Mouse (Mus musculus): ENCODE measurements around the gene Gm11627. TPM values are rescaled to one million over a fixed set of nuclear protein-coding genes. Genes with fewer than 3 reads are reported as not detected.

The Gm11627 gene
- polyA plus RNA-seq, 1 experiment from 2014 or later, result 2.4 TPM

GRCm38 (mm10) chr11:102531425-102531824, 47.8 kb downstream of the Gm11627 start:
- Histone ChIP-seq H3K4me3 (ENCODE audit: low read depth, low read length) (no peak overlapping the region), H3K9me3 (replicated peaks; ENCODE audit: control insufficient read depth, low read length, poor library complexity, severe bottlenecking) (no peaks in the 10 kb centered on the region), H3K9ac (ENCODE audit: low read depth, low read length) (no peak overlapping the region), H3K36me3 (ENCODE audit: control insufficient read depth, insufficient read depth, low read length) (no peaks in the 10 kb centered on the region), H3K4me2 (ENCODE audit: low read length) (no peak overlapping the region), H3K27me3 (ENCODE audit: control insufficient read depth, insufficient read depth, low read depth, low read length) (no peaks in the 10 kb centered on the region), H3K4me1 (ENCODE audit: control insufficient read depth, insufficient read depth, low read length) (peaks cover 6% of the 10 kb centered on the region; the same call in 1 of the 2 replicates), H3K27ac (ENCODE audit: low read length) (no peak overlapping the region)
- no peak for ATAC-seq
- WGBS, result 58% methylated on average over 5 of the region's 5 CpGs

Other genes with a start within 250 kb of the Gm11627 start
- 2.3 and 3.5 TPM in 2 replicates for gene Slc4a1, start 213.3 kb downstream of the Gm11627 start, polyA plus RNA-seq (2015; fragmentation: Nextera tagmentation; extraction: Ambion mirVana)
- gene Rundc3a, start 186.1 kb downstream of the Gm11627 start, polyA plus RNA-seq (2015; fragmentation: Nextera tagmentation; extraction: Ambion mirVana), result 151 and 155 TPM in 2 replicates
- 144 and 150 TPM in 2 replicates for gene Slc25a39, start 171.5 kb downstream of the Gm11627 start, polyA plus RNA-seq (2015; fragmentation: Nextera tagmentation; extraction: Ambion mirVana)
- 65.2 and 75.8 TPM in 2 replicates for gene Grn, start 149.1 kb downstream of the Gm11627 start, polyA plus RNA-seq (2015; fragmentation: Nextera tagmentation; extraction: Ambion mirVana)
- 18.1 and 20.5 TPM in 2 replicates for gene Fam171a2, start 131.8 kb downstream of the Gm11627 start, polyA plus RNA-seq (2015; fragmentation: Nextera tagmentation; extraction: Ambion mirVana)
- gene Itga2b, start 109.3 kb downstream of the Gm11627 start, polyA plus RNA-seq (2015; fragmentation: Nextera tagmentation; extraction: Ambion mirVana), result 8.3 and 11.6 TPM in 2 replicates
- 64.1 and 64.5 TPM in 2 replicates for gene Gpatch8, start 23.1 kb downstream of the Gm11627 start, polyA plus RNA-seq (2015; fragmentation: Nextera tagmentation; extraction: Ambion mirVana)
- gene Fzd2, start 24.9 kb upstream of the Gm11627 start, polyA plus RNA-seq (2015; fragmentation: Nextera tagmentation; extraction: Ambion mirVana), result 3.9 and 4.4 TPM in 2 replicates
- gene Meioc, start 84.3 kb upstream of the Gm11627 start, polyA plus RNA-seq (2015; fragmentation: Nextera tagmentation; extraction: Ambion mirVana), result 0.15 and 0.16 TPM in 2 replicates
- 43.1 and 46.3 TPM in 2 replicates for gene Ccdc43, start 118.3 kb upstream of the Gm11627 start, polyA plus RNA-seq (2015; fragmentation: Nextera tagmentation; extraction: Ambion mirVana)
- gene Adam11, start 182.0 kb upstream of the Gm11627 start, polyA plus RNA-seq (2015; fragmentation: Nextera tagmentation; extraction: Ambion mirVana), result 32.2 and 34.9 TPM in 2 replicates
- 25.8 and 28.2 TPM in 2 replicates for gene Gjc1, start 240.2 kb upstream of the Gm11627 start, polyA plus RNA-seq (2015; fragmentation: Nextera tagmentation; extraction: Ambion mirVana)

Measured in midbrain, embryonic 16.5 days (tissue).